Mouse (Mus musculus) left cerebral cortex, adult 9 months (tissue): Measurements from ENCODE around the gene Slc4a5.

Source experiments
- DNase-seq, 2 experiments: peaks; one replicate each; pipeline ENCODE4 v3.0.0; 2022; ENCODE audit warnings: low spot score in 2 of 2

Slc4a5 gene

GRCm38 (mm10) chr6:83231486-83231885 lies 11.9 kb downstream of the Slc4a5 start:
- DNase-seq, result no peak

- no peak for DNase-seq
Observed at GRCm38 (mm10) chr6:83233306-83233705, 13.7 kb downstream of the Slc4a5 start.

- no peak for DNase-seq
Observed at GRCm38 (mm10) chr6:83234280-83234741, 14.7 kb downstream of the Slc4a5 start.

GRCm38 (mm10) chr6:83237123-83237522 lies 17.5 kb downstream of the Slc4a5 start:
- DNase-seq, result no peak

GRCm38 (mm10) chr6:83244422-83245061 lies 24.9 kb downstream of the Slc4a5 start:
- DNase-seq, result no peak

- peak in 1 of 2 experiments; percentile 48 for DNase-seq
Observed at GRCm38 (mm10) chr6:83245134-83245533, 25.5 kb downstream of the Slc4a5 start.

- no peak for DNase-seq
Observed at GRCm38 (mm10) chr6:83245997-83246396, 26.4 kb downstream of the Slc4a5 start.

GRCm38 (mm10) chr6:83246750-83247149 lies 27.1 kb downstream of the Slc4a5 start:
- no peak for DNase-seq

GRCm38 (mm10) chr6:83247153-83247552 lies 27.5 kb downstream of the Slc4a5 start:
- no peak for DNase-seq

- no peak for DNase-seq
Observed at GRCm38 (mm10) chr6:83254242-83254641, 34.6 kb downstream of the Slc4a5 start.

- no peak for DNase-seq
Observed at GRCm38 (mm10) chr6:83264516-83264915, 44.9 kb downstream of the Slc4a5 start.

- no peak for DNase-seq
Observed at GRCm38 (mm10) chr6:83265253-83265652, 45.6 kb downstream of the Slc4a5 start.

- no peak for DNase-seq
Observed at GRCm38 (mm10) chr6:83265653-83266052, 46.0 kb downstream of the Slc4a5 start.

GRCm38 (mm10) chr6:83267616-83268015 lies 48.0 kb downstream of the Slc4a5 start:
- peak in 1 of 2 experiments; percentile 10 for DNase-seq

GRCm38 (mm10) chr6:83268144-83269010 lies 48.7 kb downstream of the Slc4a5 start:
- DNase-seq, result peak; percentile 73 to 91

- no peak for DNase-seq
Observed at GRCm38 (mm10) chr6:83273733-83274132, 54.1 kb downstream of the Slc4a5 start.

- no peak for DNase-seq
Observed at GRCm38 (mm10) chr6:83277151-83277550, 57.5 kb downstream of the Slc4a5 start.

- no peak for DNase-seq
Observed at GRCm38 (mm10) chr6:83278881-83279280, 59.3 kb downstream of the Slc4a5 start.

GRCm38 (mm10) chr6:83280256-83280955 lies 60.8 kb downstream of the Slc4a5 start:
- DNase-seq, result no peak

- DNase-seq, result no peak
Observed at GRCm38 (mm10) chr6:83300447-83301229, 81.0 kb downstream of the Slc4a5 start.

GRCm38 (mm10) chr6:83301294-83301693 lies 81.7 kb downstream of the Slc4a5 start:
- DNase-seq, result no peak
